Mouse (Mus musculus) cortical plate, adult 2 months (tissue): ENCODE measurements around the gene Ogfrl1. TPM values are rescaled to one million over a fixed set of nuclear protein-coding genes. Genes with fewer than 3 reads are reported as not detected.

Source experiments
- H3K27ac ChIP-seq: fragments of 200-500 bp; 2 replicates; pipeline ENCODE4 v1.5.1; 2012; ENCODE audit warnings: low read length, control low read depth, inconsistent platforms; ENCODE audit not compliant: insufficient read depth
- H3K4me1 ChIP-seq: fragments of 200-500 bp; 2 replicates; pipeline ENCODE4 v1.6.1; 2011; ENCODE audit warnings: low read length; ENCODE audit not compliant: control insufficient read depth, insufficient read depth
- H3K4me3 ChIP-seq: fragments of 200-500 bp; 2 replicates; pipeline ENCODE4 v1.5.1; 2011; ENCODE audit warnings: mild to moderate bottlenecking, low read length, control low read depth; ENCODE audit not compliant: insufficient read depth
- CTCF ChIP-seq: fragments of 200-500 bp; IDR thresholded peaks from 2 replicates; pipeline ENCODE4 v1.5.1; 2011; ENCODE audit warnings: mild to moderate bottlenecking, control low read depth, low read length; ENCODE audit not compliant: insufficient read depth; ENCODE audit errors: extremely low read depth
- POLR2A ChIP-seq: fragments of 200-500 bp; IDR thresholded peaks from 2 replicates; pipeline ENCODE4 v1.6.1; 2011; ENCODE audit warnings: mild to moderate bottlenecking, low read length, control low read depth; ENCODE audit not compliant: insufficient read depth; ENCODE audit errors: extremely low read depth
- polyA plus RNA-seq: library from polyadenylated mRNA; depleted of rRNA; stranded (reverse); fragments of >200 nt; gene quantifications from 2 replicates; pipeline ENCODE4 v1.2.3, GENCODE M21; 2012

The Ogfrl1 gene
- polyA plus RNA-seq, 1 experiment = 62.9 TPM

DNA sequence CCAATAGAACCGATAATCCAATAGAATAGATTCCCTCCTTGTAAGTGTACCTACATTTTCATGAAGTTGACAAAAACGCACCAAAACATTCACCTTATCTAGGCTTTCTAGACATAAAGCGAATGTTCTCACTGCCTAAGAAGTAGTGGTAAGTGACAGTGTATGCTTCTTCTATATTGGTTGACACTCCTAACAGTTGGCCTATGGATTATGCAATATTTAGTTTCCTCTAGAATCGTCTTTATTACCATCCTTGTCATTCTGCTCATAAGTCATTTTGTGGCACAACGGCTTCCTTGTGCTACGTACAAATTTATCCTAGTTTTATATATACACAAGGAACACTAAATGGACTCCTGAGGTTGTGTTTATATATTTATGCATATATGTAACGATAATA is 72.4 kb downstream of the Ogfrl1 start:
- no peak overlapping the region for H3K27ac ChIP-seq
- no peaks in the 10 kb centered on the region; the same call in 1 of the 2 replicates for H3K4me1 ChIP-seq
- no peak overlapping the region for H3K4me3 ChIP-seq
- TF ChIP-seq POLR2A = no peak
- no peak for TF ChIP-seq CTCF

DNA sequence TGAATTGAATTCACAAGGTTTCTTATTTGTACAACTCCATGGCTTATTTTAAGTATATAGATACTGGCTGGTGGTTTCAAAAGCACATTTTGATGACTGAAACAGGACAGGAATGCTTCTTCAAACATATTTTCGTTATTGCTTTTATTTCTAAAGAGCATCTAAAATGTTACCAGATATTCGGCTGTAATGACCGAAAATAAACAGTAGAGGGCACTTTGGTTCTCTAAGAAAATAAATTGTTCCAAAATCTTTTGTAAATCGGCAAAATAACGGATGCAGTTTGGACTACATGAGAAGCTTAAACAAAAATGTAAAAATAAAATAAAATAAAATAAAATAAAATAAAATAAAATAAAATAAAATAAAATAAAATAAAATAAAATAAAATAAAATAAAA is 73.3 kb downstream of the Ogfrl1 start:
- no peak overlapping the region for H3K27ac ChIP-seq
- TF ChIP-seq POLR2A = no peak
- no peak for TF ChIP-seq CTCF
- no peaks in the 10 kb centered on the region; the same call in 1 of the 2 replicates for H3K4me1 ChIP-seq
- no peak overlapping the region for H3K4me3 ChIP-seq

DNA sequence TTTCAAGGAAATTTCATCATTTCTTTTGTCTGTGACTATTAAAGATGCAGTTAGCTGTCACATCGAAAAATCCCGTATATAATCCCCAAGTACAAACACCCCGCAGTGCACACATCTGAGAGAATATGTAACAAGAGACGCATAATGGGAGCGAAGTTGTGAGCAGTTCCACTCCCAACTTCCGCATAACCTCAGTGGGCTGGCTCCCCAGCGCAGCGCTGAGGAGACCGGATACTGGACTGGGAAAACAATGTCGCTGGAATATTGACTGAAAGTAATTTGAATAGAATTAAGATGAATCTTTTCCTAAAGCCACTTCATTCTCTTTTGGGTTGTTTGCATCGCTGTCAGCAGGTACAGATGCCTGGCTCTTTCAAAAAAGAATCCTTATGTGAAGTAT is 74.3 kb downstream of the Ogfrl1 start:
- Histone ChIP-seq H3K27ac (no peak overlapping the region), H3K4me3 (no peak overlapping the region), H3K4me1 (no peaks in the 10 kb centered on the region; the same call in 1 of the 2 replicates)
- TF ChIP-seq POLR2A = no peak
- no peak for TF ChIP-seq CTCF

DNA sequence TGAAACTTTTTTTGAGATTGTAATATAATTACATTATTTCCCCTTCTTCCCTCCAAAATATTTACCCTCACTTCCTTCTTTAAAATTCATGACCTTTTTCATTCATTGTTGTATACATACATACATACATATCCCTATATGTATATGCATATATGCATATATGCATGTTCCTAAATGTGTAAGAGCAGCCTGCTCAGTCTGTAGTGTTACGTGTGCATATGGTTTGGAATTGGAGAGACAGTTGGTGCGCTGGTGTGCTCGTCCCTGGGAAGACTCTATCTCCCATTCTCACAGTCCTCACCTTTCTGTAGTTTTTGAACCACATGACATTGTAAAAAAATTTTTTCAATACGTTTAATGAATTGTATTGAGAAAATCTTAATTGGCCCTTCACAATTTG is 75.4 kb downstream of the Ogfrl1 start:
- H3K4me1 ChIP-seq = no peaks in the 10 kb centered on the region; the same call in 1 of the 2 replicates
- no peak overlapping the region for H3K4me3 ChIP-seq
- no peak overlapping the region for H3K27ac ChIP-seq
- TF ChIP-seq CTCF = no peak
- TF ChIP-seq POLR2A = no peak

DNA sequence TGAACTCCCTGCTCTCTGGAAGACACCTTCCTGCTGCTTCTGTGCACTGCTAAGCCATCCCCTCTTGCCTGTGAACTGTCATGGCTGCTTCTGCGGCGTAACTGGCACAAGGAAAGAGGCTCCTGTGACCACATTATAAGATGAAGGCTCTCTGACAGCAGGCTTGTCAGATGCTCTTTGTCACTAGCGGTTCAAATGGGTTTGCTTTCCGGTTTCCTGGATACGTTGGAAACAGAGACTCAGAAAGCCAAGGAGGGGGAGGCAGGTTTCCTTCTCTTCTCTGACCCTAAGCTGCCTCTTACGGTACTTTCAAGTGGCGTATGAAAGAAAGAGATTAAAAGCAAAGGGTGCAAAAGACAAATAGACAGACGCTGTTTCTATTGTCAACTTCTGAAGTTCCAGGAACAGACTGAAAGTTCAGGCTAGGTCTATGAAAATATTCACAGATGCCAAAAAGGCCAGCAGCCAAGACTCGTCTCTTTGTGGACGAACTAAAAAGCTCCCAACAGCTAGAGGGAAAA is 76.2 kb downstream of the Ogfrl1 start:
- H3K4me1 ChIP-seq = no peaks in the 10 kb centered on the region; the same call in 1 of the 2 replicates
- H3K27ac ChIP-seq = no peak overlapping the region
- TF ChIP-seq CTCF (no peak), POLR2A (no peak)
- no peak overlapping the region; the same call in 1 of the 2 replicates for H3K4me3 ChIP-seq

DNA sequence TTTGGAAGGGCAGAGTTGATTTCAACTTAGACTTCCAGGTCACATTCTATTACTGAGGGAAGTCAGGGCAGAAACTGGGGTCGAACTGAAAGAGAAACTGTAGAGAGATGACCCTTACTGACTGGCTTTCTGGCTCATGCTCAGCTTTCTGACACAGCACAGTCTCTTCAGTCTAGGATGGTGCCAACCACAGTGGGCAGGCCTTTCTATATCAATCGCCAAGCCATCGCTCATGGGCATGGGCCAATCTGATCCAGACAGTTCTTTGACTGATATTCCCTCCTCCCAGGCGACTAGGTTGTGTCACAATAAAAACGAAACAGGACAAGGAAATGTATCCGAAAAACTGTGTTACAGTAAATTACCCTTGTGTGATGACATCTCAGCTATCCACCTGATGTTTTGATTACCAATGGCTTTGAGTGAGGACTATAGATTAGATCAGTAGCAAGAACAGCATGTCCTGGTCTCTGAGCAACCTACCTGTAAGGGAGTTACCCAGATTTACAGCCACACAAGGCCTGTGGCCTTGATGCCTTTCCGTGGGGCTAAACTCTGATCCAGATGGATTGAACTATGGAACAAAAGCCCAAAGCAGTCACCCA is 76.9 kb downstream of the Ogfrl1 start:
- no peak overlapping the region for H3K27ac ChIP-seq

More for the DNA sequence above, 76.9 kb downstream of the Ogfrl1 start:
- no peaks in the 10 kb centered on the region; the same call in 1 of the 2 replicates for H3K4me1 ChIP-seq
- no peak overlapping the region for H3K4me3 ChIP-seq
- TF ChIP-seq CTCF (no peak), POLR2A (no peak)
